Mouse (Mus musculus) megakaryocyte-erythroid progenitor cell, adult 5-6 weeks (primary cell): ENCODE data around the gene Tnpo3. TPM values are rescaled to one million over a fixed set of nuclear protein-coding genes. Genes with fewer than 3 reads are reported as not detected.
A peak's percentile ranks its signal among the peaks of the same experiment; 100 is the strongest.

Experiments used
- ATAC-seq: replicated peaks from 2 replicates; pipeline ENCODE4 v1.8.0; 2016; ENCODE audit warnings: mild to moderate bottlenecking, inconsistent platforms; ENCODE audit not compliant: severe bottlenecking, poor library complexity, low FRiP score, low TSS enrichment
- total RNA-seq, 2 experiments: library from RNA; stranded (forward) in 1 of 2; stranded (reverse) in 1 of 2; fragments of 200-1000, 215-1000 nt in 1 of 2; fragments of >200 nt in 1 of 2; fragmentation: Nextera tagmentation in 1 of 2; gene quantifications; 2 replicates each; pipeline ENCODE4 v1.2.3; 2014 to 2017

The Tnpo3 gene
- total RNA-seq, 2 experiments from 2014 or later, result 76.6 to 122 TPM

DNA sequence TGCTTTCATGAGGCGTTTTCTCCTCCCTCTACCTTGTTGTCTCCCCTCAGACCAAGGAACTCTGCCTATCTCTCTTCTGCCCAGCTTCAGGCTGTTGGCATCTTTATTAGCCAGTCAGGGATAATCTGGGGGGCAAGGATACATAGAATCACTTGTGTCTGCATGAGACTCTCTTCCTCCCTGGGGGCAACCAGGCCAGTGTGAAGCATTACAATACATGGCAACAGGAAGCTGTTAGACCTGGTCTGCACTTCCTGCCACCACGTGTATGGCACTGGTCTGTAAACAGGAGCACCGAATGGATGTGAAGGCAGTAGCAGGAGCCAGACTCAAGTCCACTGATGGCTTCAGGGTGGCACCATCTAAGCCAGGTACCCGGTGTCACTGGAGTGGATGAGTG is 79.6 kb downstream of the Tnpo3 start:
- no peak for ATAC-seq

DNA sequence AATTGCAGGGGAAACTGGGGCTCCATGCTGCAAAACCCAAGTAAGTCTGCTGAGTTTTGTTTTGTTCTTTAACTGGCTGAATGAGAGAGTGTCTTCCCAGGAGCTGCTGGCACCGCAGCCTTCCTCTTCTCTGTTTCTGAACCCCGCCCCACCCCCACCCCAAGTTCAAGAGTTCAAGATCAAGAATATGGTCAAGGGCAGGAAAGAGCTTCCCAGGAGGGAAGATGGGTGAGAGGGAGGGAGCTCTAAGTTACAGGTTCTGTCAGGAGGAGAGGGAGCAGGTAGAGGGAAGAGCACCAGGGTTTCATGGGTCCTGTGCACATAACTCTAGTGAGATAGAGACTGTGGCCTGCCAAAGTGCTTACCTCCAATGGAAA is 80.3 kb downstream of the Tnpo3 start:
- ATAC-seq, result no peak

DNA sequence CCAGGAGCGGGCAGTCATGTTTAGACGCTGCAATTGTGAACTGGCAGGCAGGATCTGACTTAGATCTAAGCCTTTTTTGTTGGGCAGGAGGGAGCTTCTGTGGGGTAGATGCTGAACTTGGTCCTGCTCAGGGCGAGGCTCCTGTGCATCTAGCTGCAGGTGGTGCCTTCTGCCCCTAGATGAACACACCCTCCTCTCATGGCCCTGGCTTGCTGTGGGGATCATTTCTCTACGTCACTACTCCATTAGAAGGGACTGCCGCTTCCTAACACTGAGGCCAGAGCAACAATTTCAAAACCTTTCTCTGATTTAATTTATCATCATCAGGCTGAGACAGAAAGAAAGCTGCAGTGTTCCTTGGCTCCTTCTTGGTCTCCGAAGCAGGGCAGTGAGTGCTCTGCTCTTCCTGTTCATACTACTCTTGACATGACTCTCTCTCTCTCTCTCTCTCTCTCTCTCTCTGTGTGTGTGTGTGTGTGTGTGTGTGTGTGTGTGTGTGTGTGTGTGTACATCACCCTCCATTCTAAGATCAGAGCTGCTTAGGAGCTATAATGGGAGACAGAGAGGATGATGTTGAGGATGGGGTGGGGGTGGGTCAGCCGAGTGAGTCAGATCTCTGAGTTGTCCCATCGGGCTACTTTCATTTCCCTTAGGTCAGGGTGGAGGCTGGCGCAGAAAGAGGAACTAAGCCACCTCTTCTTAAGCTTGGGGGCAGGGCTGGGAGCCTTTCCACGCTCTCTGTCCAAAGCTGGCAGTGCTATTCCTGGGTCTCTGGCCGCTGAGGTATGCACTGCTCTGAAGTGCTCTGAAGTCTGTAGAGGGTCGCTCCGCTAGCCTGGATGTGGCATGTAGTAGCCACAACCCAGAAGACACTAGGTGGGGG is 80.9 kb downstream of the Tnpo3 start:
- ATAC-seq, result peak; percentile 27; the same call in 1 of the 2 replicates

DNA sequence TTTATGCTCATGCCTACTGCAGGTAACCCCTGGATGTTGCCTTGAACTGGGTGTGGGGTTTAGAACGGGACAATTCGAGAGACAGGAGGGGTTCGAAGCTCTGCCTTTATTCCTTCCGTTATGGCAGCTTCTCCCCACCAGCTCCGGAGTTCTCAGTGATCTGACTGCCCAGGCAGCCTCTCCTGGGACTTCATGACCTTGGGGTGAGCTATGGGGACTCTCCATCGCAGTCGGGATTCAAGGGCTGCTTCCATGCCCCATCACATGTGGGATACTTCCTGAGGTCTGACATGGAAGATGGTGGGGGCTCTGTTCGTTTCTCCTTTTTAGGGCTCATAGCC is 81.6 kb downstream of the Tnpo3 start:
- no peak for ATAC-seq

DNA sequence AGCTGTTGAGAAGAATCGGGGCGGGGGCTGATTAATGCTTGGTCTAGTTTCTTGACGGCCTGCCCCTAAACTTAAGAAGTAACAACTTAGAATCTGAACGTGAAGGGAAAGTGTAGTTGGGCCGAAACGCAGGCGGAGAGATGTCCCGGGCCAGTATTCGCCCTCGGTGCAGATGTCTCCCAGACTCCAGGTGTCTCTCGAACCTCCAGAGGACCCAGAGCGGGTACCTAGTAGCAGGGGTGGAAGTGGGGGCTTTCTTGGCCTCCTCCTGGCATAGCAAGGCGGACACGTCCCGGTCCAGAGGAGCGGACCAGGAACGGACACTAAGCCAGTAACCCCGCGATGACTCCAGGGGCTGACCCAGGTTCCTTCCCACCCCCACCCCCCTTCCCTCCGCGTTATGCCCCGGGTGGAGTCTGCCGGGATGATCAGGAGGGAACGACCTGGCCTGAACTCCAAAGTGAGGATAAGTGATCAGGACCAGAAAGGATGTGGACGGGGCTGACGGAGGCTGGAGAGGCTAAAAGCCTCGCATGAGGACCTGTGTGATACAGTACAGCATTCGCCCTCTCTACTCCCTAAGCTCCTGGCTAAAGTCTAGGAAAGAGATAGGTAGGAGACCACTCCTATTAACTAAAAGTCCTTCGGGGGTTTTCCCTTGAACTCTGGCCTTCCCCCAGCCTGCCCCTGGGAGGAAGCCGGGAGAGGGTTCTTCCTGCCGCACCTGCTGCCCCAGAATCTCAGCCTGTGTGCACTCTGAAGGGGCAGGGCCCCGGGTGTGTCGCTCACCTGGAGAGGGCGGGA is 82.1 kb downstream of the Tnpo3 start:
- no peak for ATAC-seq

DNA sequence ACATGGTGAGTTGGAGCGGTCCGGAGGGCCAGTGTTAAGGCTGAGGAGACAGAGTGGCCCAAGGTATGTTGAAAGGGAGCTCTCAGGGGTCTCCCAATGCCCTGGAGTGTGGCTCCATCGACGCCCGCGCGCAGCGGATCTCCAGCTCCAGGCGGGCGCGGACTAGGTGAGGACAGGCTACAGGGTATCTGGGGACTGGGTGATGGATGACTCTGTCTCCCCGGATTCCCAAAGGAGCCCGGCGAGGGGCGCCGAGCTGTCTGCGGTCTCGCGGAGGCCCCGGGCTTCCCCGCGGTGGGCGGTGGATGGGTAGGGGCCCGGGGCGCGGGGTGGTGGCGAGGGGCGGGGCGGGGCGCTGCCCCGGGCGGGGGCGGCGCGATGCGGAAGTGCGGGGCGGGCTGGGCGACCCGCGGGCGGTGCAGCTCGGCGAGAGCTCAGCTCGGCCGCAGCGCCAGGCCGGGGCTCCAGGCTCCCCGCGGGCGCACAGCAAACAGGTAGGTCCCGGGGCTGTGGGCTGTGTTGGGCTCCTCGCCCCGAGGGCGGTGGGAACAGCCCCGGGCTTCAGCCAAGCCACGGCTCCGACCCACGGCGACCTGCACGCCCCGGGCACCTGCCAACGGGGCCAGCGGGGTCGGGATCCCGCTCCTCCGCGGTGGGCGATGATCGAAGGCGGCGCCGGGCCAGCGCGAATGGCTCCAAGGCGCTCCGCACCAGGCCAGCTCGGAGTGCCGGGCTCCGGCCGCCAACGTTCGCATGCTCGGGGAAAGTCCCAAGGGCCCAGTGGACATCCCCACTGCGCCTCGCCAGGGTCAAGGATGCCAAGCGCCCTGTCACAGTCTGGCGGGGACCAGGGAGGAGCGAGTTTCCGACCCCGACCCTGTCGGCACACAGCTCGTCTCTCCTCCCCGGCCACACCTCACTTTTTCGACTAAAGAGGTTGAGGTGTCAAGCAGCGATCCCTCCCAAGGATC is 83.1 kb downstream of the Tnpo3 start, which contains the start of gene Irf5:
TSS of gene Irf5 (plus strand) at position 345 of the 971 bp plus-strand sequence.
- ATAC-seq, result no peak

DNA sequence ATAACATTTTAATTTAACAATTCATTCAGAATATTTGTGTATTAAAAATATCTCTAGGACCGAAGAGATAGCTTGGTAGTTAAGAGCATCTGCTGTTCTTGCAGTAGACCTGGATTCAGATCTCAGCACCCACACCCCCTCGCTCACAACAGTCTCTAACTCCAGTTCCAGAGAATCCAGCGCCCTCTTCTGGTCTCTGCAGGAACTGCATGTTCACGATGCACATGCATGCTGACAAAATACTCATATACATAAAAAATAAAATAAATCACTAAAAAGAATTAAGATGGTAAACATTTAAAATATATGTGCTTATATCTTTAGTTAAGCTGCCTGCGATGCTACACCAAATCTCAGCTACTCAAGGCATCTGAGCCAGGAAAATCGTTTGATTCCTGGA is 84.4 kb downstream of the Tnpo3 start:
- no peak for ATAC-seq

DNA sequence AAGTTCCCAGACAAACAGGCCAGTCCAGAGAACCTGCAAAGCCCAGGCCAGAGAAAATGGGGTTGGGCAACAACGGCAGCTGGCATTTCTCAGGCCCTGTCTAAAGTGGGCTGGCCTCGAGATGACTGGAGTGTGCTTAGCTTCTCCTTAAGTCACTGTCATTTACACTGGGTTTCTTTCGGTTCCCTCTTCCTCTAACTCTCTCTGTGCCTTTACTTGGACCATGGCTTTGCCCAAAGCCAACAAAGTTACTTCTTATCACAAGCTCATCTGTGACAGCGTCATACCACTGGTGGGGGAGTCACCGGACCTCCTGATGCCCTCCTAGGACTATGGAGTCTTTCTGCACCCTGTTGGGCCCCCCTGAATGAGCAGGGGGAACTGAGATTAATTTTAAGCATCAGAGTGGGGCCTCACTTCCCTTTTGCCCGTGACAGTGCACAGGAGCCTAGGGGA is 85.6 kb downstream of the Tnpo3 start:
- no peak for ATAC-seq

DNA sequence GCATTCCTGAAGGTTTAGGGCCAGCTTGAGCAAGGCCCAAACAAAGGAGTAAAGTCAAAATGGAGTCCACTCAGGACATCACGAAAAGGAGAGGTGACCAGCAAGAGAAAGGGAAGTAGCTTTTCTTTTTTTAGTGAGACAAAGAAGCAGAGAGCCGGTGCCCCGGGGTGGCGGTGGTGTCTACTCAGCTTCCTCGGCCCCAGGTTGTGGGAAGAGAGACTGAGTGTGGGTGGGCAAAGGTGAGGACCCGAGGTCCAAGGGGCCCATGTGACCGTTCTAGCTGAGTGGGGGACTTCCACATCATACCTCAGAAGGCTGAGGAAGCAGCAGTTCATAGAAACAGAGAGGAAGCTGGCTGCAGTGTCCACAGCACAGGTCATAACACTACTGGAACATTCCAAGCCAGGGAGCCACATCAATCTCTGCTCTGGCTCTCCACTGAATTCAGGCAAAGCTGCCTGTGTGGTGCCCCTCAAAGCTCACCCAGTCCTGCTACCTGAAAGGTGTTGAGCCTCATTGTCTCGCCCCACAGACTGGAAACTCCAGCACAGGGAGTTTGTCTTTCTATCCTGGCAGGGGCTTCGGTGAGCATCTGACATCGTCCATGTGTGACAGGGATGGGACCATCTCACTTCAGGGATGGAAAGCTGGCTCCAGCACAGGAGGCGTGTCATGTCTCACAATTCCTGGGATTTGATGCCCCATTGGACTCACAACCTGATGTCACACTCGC is 86.2 kb downstream of the Tnpo3 start:
- no peak for ATAC-seq

DNA sequence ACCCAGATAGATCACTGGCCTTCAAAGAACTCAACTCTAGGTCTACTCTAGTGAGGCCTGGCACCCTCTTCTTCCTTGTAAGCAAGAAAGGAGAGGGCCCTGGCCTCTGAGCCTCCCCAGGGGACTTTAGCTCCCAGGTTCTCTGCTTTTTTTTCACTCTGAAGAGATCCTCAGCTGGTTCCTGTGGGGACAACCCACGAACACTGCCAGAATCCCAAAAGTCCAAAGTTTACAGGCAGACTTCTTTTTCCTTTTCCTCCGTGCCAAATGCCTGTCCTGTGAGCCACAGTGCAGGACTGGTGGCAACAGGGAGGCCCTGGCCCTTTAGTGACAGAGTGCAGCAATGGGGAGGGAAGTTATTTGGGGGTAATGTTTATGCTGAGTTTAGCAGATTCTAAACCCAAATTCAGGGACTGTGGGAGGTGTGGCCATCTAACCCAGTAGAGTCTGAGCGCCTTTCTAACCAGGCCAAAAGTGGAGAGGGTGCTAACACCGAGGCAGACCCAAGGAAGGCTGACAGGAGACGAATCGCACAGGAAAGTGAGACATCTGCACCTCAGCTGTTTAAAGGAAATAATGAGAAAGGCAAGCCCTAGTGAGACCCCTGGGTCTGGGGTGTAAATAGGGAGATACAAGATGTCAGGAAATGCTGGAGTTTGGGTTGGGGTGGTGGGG is 86.9 kb downstream of the Tnpo3 start:
- ATAC-seq, result no peak

DNA sequence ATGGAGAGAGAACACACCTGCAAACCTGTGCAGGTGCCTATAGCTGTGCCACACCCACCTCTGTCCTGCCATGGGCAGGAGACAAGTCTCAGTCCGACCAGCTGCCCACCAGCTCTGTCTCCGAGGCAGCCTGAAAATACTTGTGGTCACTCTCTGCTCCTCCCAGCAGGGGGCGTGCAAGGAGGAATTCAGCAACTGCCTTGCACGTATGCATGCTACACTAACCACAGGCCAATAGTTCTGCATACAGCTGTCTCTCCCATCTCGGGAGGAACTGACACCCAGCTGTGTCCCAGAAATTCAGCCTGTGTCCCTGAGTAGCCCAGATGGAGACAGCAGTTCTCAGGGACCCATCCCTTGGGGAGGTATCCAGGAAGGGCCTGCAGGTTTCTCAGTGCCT is 92.5 kb downstream of the Tnpo3 start:
- ATAC-seq, result peak; percentile 86

DNA sequence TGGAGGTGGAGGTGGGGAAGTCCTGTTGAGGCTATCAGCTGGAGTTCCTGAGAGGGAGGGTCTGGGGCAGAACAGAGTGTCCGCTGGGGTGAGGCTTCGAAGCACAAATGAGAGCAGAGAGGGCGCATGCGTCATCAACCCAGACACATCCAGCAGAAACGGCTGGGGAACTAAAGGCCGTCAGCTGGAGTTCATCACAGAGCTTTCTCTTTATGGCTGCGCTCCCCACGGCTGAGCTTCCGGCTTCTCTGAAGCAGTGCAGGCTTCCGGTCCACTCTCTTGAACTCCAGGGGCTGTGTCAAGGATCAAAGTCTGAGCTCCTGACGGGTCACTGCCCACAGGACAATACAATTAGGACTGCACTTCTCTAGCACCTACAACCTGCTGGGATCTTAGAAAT is 96.4 kb downstream of the Tnpo3 start:
- peak; percentile 48; the same call in 1 of the 2 replicates for ATAC-seq

DNA sequence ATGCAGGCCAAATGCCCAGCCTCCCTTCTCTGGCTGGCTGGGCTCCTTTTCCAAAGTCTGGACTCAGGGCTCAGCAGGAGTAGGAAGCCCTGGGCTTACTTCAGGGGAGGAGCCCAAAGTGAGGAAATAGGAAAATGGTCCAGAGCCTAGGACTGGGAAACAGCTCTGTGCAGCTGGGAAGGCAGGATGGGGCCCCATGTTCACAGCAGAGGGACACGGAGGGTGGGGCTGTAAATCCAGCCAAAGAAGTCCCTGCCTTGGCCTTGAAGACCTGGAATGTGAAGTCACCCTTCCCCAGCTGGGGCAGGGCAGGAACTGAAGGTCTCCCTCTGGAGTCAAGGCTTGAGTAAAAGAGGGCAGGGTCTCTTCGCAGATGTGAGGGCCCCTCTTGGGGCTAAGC is 100.6 kb downstream of the Tnpo3 start:
- ATAC-seq, result no peak

DNA sequence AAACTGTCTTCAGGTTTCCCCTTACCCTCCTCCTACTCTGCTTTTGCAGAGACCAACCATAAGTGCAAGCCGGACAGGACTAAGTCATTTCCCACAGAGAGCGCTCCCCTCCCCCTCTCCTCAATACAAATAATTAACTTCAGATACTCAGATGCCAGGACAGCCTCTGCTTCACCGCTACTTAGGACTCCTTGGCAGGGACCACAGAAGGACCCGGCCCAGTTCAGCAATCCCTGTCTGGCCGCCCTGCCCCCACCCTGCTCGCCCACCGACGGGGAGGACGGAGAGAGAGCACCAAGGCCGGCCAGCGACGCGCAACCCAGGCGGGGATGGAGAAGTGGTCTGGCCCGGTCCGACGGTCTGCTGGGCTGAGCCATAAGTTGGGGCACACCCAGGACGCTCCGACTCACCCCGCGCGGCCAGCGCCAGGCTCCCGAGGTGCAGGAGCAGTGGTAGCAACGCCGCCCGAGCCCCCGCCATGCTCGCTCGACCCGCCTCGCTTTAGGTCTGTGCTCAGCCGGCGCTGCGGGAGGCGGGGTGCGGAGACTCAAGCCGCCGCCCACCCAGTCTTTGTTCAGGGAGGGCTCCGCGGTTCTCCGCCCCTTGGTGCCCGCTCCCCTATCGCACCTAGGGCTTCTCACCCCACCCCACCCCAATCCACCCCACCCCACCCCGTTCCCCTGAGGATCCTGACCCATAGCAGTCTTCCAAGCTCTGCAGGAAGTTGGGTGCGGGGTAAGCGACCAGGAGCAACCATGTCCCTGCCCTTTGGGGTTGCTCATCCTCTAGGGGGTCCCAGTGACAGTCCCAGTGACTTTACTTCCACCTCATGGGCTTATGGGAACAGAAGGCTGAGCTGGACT is 102.0 kb downstream of the Tnpo3 start, which contains the start of gene Kcp:
TSS of gene Kcp (minus strand) at position 506 of the 863 bp plus-strand sequence.
- ATAC-seq, result no peak

DNA sequence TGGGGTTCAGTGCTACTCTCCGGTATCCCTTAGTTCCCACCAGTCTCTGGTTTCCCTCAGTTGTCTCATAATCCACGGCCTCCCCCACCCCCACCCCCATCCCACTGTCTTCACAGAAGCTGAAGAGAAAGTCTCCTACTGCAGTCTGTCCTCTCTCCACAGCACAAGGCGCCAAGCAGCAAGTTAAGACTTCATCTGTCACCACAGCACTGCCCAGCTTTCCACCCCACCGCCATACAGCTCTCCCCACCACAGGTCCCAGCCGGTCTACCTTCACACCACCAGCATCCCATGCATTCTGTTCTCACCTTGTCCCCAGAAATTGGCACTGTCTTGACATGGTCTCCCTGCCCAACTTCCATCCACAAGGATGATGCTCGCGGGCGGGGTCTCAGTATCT is 102.9 kb downstream of the Tnpo3 start:
- no peak for ATAC-seq

DNA sequence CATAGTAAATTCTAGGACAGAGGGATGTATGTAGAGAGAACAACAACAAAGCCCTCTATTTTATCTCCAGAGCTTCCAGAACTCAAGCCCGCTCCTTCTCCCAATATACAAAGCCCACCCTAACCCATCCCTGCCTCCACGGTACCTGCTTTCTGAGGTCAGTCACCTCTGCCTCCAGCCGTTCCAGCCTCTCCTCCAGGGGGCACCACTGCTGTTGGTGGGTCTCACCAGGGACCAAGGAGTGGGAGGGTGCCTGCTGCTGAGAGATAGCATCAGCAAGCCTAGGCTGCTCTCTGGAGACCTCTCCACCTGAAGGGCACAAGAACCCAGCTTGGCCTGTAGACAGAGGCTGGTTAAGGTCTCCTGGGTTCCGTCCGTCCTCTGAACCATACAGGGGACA is 104.2 kb downstream of the Tnpo3 start:
- no peak for ATAC-seq

DNA sequence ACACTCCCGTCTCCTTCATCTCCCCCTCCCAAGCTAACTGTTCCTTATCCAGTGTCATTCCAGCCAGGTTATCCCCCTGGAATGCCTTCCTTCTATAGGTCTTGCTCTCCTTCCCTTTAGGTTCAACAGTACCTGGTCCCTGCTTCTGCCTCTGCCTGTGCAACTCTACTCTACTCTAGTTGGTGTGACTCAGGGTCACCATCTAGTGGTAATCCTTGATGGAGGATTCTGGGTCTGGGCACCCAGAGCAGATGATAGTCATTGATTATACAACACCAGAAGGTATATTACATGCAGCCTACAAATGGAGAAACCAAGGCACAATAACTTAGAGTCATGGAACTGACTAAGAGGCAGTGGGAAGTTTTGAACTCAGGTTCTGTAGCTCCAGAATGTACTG is 108.1 kb downstream of the Tnpo3 start:
- ATAC-seq, result no peak
